Mouse (Mus musculus) liver, embryonic 14.5 days (tissue): ENCODE measurements around the gene Lrrc71. TPM values are rescaled to one million over a fixed set of nuclear protein-coding genes. Genes with fewer than 3 reads are reported as not detected.

Experiments used
- ATAC-seq: fragments of 200-750 bp; cut with Nextera tagmentation; 2 replicates; pipeline ENCODE4 v1.8.0; 2017; ENCODE audit warnings: moderate number of reproducible peaks, mild to moderate bottlenecking, moderate library complexity; ENCODE audit not compliant: insufficient read depth
- DNase-seq, 3 experiments: peaks; one replicate each; pipeline ENCODE4 v3.0.0-alpha.2; 2012 to 2013; ENCODE audit warnings: low read depth in 3 of 3, low spot score in 3 of 3
- H3K27ac ChIP-seq: fragments of 300-500 bp; sonication (generic); 2 replicates; pipeline ENCODE4 v1.5.1; 2014; ENCODE audit warnings: moderate library complexity, mild to moderate bottlenecking, control low read depth, inconsistent platforms
- H3K27me3 ChIP-seq: fragments of 300-500 bp; sonication (generic); 2 replicates; pipeline ENCODE4 v1.6.1; 2014; ENCODE audit warnings: mild to moderate bottlenecking, low read length, moderate library complexity; ENCODE audit not compliant: control insufficient read depth, insufficient read depth
- H3K36me3 ChIP-seq: fragments of 300-500 bp; sonication (generic); replicated peaks from 2 replicates; pipeline ENCODE4 v1.6.1; 2014; ENCODE audit warnings: low read depth; ENCODE audit not compliant: control insufficient read depth, insufficient read depth
- H3K4me1 ChIP-seq, 2 experiments: fragments of 200-500 bp in 1 of 2; fragments of 300-500 bp in 1 of 2; sonication (generic) in 1 of 2; replicated peaks; 2 replicates each; pipeline ENCODE4 v1.6.1; 2012 to 2014; ENCODE audit warnings: antibody characterized with exemption in 1 of 2, inconsistent platforms in 1 of 2, low read length in 1 of 2; ENCODE audit not compliant: control insufficient read depth in 2 of 2, insufficient read depth in 2 of 2
- H3K4me2 ChIP-seq: fragments of 300-500 bp; sonication (generic); 2 replicates; pipeline ENCODE4 v1.6.1; 2014; ENCODE audit warnings: low read depth, mild to moderate bottlenecking, control low read depth, moderate library complexity
- H3K4me3 ChIP-seq, 2 experiments: fragments of 200-500 bp in 1 of 2; fragments of 300-500 bp in 1 of 2; sonication (generic) in 1 of 2; 2 replicates each; pipeline ENCODE4 v1.5.1; 2012 to 2014; ENCODE audit warnings: low read depth in 2 of 2, low read length in 2 of 2, mild to moderate bottlenecking in 2 of 2, control low read depth in 1 of 2, inconsistent platforms in 1 of 2, moderate library complexity in 1 of 2; ENCODE audit not compliant: insufficient read depth in 1 of 2
- H3K9ac ChIP-seq: fragments of 300-500 bp; sonication (generic); replicated peaks from 2 replicates; pipeline ENCODE4 v1.6.1; 2014; ENCODE audit warnings: mild to moderate bottlenecking, control low read depth, moderate library complexity
- H3K9me3 ChIP-seq: fragments of 300-500 bp; sonication (generic); 2 replicates; pipeline ENCODE4 v1.6.1; 2016; ENCODE audit warnings: low read length, mixed read lengths; ENCODE audit not compliant: control insufficient read depth
- CTCF ChIP-seq: IDR thresholded peaks from 2 replicates; pipeline ENCODE4 v1.5.1; 2016; ENCODE audit warnings: antibody characterized with exemption, low read depth, control low read depth
- EP300 ChIP-seq: IDR thresholded peaks from 2 replicates; pipeline ENCODE4 v1.6.1; 2016; ENCODE audit warnings: antibody characterized with exemption, low read depth
- WGBS: fragments of 180-500 bp; shearing (Covaris S2); extraction: QIAGEN DNeasy Blood & Tissue Kit; methylation state at CpG from one replicate; pipeline ENCODE4 v1.1.7; 2014; ENCODE audit not compliant: insufficient replicate concordance; 5-methylcytosine and 5-hydroxymethylcytosine counted together
- polyA plus RNA-seq, 2 experiments: library from polyadenylated mRNA; depleted of rRNA in 1 of 2; stranded (reverse) in 1 of 2; unstranded in 1 of 2; fragments of >200 nt; fragmentation: Nextera tagmentation in 1 of 2; extraction: Ambion mirVana in 1 of 2; gene quantifications; 2 replicates each; pipeline versions ENCODE4 v1.2.1 to v1.2.3; 2012 to 2014

Gene Lrrc71
- polyA plus RNA-seq (2012; rRNA removed): 0.08 and 0.09 TPM in 2 replicates
- 0.24 and 0.29 TPM in 2 replicates for polyA plus RNA-seq (2014; fragmentation: Nextera tagmentation; extraction: Ambion mirVana)

DNA sequence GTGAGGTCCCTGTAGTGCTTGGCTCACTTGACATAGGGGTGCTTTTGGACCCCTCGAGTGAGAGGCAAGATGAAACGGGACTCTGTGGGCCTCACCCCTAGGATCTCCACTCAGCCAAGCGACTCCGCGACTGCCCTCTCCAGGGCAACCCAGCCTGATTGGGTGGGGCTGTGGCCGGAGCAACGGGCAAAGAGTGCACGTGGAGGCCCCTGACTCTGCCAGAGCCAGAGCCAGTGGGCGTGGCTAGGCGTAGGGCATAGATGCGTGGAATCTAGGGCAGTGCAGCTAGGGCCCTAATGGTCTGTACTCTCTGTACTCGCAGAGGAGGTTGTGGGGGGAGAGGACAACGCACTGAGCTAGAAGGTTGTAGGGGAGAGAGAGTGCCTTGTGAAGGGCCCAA, at the start of gene Lrrc71:
Gene Lrrc71 (minus strand): TSS at position 195 of the 400 bp plus-strand sequence.
- 51% methylated on average over 13 of the region's 13 CpGs for WGBS
- no peak within 1 kb of the TSS for H3K9ac ChIP-seq
- no peak within 1 kb of the TSS for H3K4me2 ChIP-seq
- no peaks in the 10 kb centered on the region for H3K36me3 ChIP-seq
- H3K9me3 ChIP-seq: no peaks in the 10 kb centered on the region
- DNase-seq (no peak), ATAC-seq (no peak)
- TF ChIP-seq CTCF (no peak), EP300 (no peak)
- no peak within 1 kb of the TSS for H3K27ac ChIP-seq
- H3K4me3 ChIP-seq: no peak within 1 kb of the TSS
- no peaks in the 10 kb centered on the region for H3K27me3 ChIP-seq
- no peaks in the 10 kb centered on the region for H3K4me1 ChIP-seq

DNA sequence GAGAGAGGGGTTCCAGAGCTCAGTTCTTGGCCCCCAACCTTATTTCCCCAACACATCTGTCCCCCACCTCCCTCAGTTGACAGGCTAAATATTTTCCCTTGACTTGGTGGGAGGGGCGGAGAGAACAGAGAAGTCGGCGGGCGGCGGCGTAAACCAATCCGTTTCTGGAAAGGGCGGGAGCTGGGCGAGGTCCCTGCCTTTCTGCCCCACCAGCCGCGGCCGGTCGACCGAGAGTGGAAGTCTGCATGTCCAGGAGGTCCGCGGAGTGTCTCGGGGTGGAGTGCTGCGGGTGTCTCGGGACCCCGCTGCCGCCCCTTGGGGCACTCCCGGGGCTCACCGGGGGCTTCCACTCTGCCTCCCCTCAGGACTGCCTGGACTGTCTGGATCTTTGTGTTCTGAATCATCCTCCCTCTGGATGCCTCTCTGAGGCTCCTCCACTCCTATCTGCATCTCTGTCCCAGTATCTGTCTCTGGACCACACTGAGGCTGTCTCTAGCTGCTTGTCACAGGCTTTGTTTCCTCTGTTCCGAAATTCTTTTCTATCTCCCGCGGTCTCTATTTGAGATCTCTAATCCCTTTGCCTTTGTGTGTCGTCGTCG, 48.4 kb upstream of the Lrrc71 start, which contains the start of gene Insrr:
Gene Insrr (plus strand): TSS at position 216 of the 599 bp plus-strand sequence.
- Histone ChIP-seq H3K9me3 (no peaks in the 10 kb centered on the region), H3K4me3 (no peak within 1 kb of the TSS), H3K4me1 (no peaks in the 10 kb centered on the region), H3K36me3 (no peaks in the 10 kb centered on the region), H3K4me2 (peak within 1 kb of the TSS; percentile 24; the same call in 1 of the 2 replicates), H3K9ac (no peak within 1 kb of the TSS), H3K27me3 (peaks cover 53% of the 10 kb centered on the region), H3K27ac (no peak within 1 kb of the TSS)
- TF ChIP-seq CTCF: no peak
- no peak for TF ChIP-seq EP300
- 2% methylated on average over 29 of the region's 29 CpGs for WGBS
- no peak for ATAC-seq
- no peak for DNase-seq

DNA sequence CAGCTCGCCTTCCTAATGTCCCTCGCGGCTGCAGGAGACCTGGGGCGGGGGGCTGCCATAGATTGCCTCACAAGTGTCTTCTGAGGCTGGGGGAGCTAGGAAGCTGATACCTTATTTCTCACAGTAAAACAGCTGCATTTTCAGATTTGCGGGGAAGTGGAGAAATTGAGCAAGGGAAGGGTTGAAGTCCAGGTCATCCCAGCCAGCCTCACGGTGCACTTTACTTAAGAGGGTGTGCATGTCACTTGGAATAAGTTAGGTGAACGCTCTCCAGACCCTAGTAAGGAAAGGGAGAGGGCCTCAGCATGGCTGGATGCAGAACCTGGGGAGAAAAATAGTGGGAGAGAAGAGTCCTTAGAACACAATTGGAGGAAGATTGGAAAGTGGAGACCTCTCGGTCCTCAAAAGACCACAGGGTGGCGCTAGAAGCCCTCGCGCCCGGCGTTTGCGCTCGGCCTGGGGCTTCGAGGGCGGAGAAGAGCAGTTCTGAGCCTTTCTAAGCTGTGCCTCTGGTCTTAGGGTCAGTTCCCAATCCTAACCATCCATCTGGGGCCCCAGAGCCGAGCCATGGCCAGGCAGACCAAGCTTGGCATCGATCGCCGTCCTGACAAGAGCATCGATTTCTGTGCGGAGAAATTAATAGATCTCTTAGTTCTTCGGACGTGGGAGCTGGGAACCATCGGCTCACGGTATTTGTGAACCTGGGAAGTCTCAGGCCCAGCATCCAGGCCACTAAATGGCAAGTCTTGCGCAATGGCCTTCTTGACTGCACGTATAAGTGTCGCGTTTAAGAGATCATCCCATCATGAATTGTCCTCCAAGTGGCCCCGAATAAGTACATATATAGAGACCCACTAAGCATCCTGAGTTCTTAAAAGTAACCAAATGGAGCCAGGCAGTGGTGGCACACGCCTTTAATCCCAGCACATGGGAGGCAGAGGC, 47.2 kb upstream of the Lrrc71 start:
- H3K9ac ChIP-seq: no peak overlapping the region
- no peaks in the 10 kb centered on the region for H3K36me3 ChIP-seq
- TF ChIP-seq CTCF (peak; percentile 75), EP300 (no peak)
- no peaks in the 10 kb centered on the region for H3K9me3 ChIP-seq
- H3K27ac ChIP-seq: no peak overlapping the region
- no peaks in the 10 kb centered on the region for H3K4me1 ChIP-seq
- H3K4me3 ChIP-seq: 0 out of 4 replicates have a peak overlapping the region, but pooled peaks of 1 of the 2 experiments have one; percentile 6
- H3K4me2 ChIP-seq: peak overlapping the region; percentile 18; the same call in 1 of the 2 replicates
- no peak for ATAC-seq
- 13% methylated on average over 33 of the region's 33 CpGs for WGBS
- H3K27me3 ChIP-seq: peaks cover 53% of the 10 kb centered on the region
- DNase-seq: peak in 1 of 3 experiments; percentile 9

DNA sequence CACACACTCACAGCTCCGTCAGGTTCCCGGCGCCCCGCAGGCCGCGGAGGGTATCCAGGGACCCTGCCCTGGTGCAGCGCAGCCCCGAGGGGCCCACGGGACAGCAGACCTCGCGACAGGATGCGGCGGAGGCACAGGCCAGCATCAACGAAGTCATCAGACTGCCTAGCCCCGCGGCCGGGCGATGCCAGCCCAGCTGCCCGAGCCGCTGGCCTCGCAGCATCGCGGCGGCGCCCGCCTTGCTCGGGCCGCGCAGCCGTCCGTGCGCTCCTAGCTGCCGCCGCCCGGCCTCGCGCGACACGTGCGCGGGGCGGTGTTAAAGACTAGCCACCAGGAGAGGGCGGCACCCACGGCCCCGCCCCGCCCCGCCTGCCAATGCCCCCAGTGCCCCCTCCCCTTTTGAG, 46.5 kb upstream of the Lrrc71 start, which contains the start of gene Ntrk1:
Gene Ntrk1 (minus strand): TSS at position 241 of the 404 bp plus-strand sequence.
- ATAC-seq: no peak
- TF ChIP-seq CTCF: no peak
- TF ChIP-seq EP300: no peak
- H3K9ac ChIP-seq: no peak within 1 kb of the TSS

More for the DNA sequence above, 46.5 kb upstream of the Lrrc71 start, which contains the start of gene Ntrk1:
- Histone ChIP-seq H3K4me2 (peak within 1 kb of the TSS; percentile 18; the same call in 1 of the 2 replicates), H3K4me1 (no peaks in the 10 kb centered on the region), H3K9me3 (no peaks in the 10 kb centered on the region), H3K27ac (no peak within 1 kb of the TSS), H3K36me3 (no peaks in the 10 kb centered on the region), H3K4me3 (peak within 1 kb of the TSS in 1 of 2 experiments; percentile 6; a peak in 1 of 4 replicates), H3K27me3 (peaks cover 53% of the 10 kb centered on the region)
- under 1% methylated on average over 37 of the region's 47 CpGs for WGBS
- no peak for DNase-seq
